Mouse (Mus musculus): ENCODE measurements at regions not wholly inside any gene's neighbourhood (a gene's known extent, or its start where the extent isn't known, plus 50 kb on each side); places are given as distances from the start of the nearest gene placed in this dataset.

DNA sequence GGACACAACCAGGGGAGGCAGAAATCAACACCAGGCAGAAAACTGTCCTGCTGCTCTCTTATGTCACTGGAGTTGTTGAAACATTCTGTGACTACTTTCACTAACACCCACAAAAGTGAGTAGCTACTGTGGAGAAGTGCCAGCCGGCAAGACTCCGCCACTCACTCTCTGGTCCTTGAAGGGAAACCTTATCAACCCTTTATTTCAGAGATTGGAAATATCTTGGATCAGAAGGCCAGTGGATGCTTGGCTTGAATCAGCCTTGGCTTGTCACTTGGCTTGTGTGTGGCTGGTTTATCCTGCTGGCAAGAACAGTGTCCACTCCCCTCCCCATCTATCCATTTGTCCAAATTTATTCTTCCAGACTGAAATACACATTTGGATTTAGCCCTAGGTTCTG is 335.3 kb upstream of the Tbx3 start:
- ATAC-seq (replicated peaks; ENCODE audit: poor library complexity), result no peak

- ATAC-seq (replicated peaks; ENCODE audit: poor library complexity), result peak; percentile 71
These were observed 334.5 kb upstream of the Tbx3 start for GRCm38 (mm10) chr5:119335979-119336378.

GRCm38 (mm10) chr5:119337739-119338138 is 332.7 kb upstream of the Tbx3 start:
- ATAC-seq (replicated peaks; ENCODE audit: poor library complexity), result no peak

GRCm38 (mm10) chr5:119338711-119339110 is 331.8 kb upstream of the Tbx3 start:
- no peak for ATAC-seq (replicated peaks; ENCODE audit: poor library complexity)

DNA sequence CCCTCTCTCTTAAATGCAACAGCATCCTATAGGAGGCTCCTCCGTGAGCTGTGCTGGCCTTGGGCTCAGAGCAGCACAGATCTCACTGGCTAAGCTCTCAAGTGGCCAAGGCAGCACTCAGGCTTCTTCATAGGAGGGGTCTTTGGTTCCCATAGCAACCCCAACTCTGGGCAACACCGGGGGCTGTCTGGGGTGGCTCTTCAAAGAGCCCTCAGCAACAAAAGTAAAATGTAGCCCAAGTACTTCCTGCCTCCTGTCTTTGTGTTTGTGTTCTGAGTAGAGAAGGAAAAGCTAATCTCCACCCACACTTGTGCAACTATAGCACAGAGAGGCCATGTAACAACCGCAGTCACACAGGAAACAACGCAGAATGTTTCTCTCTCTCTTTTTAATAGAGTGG is 322.2 kb upstream of the Tbx3 start:
- ATAC-seq (replicated peaks; ENCODE audit: poor library complexity), result peak; percentile 61

DNA sequence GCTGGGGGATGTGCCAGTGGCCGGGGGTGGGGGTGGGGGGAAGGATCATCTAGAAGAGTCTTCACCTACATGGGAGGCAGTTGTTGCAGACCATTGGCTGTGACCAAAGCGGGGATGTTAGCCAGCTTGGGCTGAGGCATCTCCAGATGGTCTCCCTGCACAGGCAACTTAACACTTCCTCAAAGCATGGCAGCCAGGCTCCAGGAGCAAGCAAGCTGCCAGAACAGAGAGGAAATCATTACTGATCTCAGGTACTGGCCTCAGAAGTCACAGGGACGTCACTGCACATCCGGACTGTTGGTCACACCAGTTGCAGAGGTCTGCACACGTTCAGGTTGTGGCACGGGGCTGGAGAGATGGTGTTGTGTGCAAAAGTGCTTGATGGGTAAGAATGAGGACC is 321.1 kb upstream of the Tbx3 start:
- peak; percentile 59 for ATAC-seq (replicated peaks; ENCODE audit: poor library complexity)

DNA sequence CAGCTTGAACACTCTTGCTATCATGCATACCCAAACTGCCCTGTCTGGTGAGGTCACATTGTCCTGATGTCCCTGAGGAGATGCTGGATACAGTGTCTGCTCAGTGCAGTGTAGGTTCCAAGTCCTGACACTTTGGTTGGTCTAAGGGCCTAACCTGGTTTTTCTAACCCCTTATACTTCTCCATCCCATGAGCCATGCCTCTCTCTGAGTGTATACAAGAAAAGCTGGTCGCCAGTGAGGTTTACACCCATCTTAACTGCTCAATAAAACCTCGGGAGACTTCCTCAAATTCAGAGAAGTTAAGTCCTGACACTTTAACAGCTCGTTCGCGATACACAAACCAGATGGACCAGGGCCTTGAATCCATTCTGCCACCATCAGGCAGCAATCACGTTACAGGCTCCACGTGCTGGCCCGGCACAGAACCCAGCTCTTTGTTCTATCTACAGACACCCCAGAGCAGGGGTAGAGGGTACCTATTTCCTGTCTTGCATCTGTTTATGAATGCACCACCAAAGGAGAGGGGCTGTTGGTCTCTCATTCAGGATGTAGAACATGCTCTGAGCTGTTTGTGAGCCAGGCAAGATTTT is 320.0 kb upstream of the Tbx3 start:
- ATAC-seq (replicated peaks; ENCODE audit: poor library complexity), result no peak

- ATAC-seq (replicated peaks; ENCODE audit: poor library complexity), result no peak
These were observed 315.0 kb upstream of the Tbx3 start for GRCm38 (mm10) chr5:119355471-119355870.

- no peak for ATAC-seq (replicated peaks; ENCODE audit: poor library complexity)
These were observed 314.4 kb upstream of the Tbx3 start for GRCm38 (mm10) chr5:119356051-119356450.

DNA sequence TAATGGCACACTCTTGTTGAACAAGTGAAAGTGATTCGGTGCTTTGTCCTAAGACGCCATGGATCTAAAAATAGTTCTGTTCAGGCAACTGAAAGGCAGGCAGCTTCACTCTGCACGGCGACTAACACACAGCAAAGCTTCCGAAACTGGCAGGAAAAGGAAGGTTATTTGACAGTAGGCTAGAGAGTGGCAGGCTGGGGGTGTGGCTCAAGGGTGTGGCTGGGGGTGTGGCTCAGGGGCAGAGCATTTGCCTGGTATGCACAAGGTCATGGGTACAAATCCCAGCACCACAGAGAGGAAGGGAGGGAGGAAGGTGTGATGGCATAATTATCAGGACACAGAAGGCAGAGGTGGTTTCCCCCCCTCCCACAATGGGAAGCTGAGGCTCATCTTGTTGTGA is 310.8 kb upstream of the Tbx3 start:
- peak; percentile 91 for ATAC-seq (replicated peaks; ENCODE audit: poor library complexity)

GRCm38 (mm10) chr5:119360351-119360750 is 310.1 kb upstream of the Tbx3 start:
- no peak for ATAC-seq (replicated peaks; ENCODE audit: poor library complexity)

DNA sequence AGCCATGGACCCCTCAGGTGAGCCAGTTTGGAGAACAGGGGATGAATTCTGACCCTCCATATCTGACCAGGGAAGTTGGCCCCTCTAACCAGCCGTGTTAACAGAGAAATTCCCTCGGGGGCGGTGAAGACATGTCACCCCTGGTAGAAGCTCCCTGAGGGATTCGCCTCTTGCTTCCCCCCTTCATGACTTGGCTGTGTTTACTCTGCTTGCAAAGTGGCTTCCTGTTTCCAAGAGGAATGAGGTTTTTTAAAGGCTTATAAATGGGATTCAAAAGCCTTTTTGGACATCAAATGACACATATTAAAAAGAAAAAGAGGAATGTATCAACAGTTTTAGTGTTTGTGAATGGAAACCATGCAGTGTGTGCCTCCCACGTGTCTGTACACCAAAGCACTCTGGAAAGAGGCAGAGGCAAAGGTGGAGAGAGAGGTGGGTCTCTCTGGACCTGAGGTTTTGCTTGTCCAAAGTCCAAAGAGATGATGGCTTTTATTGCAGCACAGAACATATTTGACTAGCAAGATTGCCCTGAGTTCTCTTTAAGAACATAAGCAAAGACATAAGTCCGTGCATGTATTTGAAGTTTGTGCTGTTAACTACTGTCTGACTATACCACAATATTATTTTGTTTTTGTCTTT is 308.9 kb upstream of the Tbx3 start:
- no peak for ATAC-seq (replicated peaks; ENCODE audit: poor library complexity)

DNA sequence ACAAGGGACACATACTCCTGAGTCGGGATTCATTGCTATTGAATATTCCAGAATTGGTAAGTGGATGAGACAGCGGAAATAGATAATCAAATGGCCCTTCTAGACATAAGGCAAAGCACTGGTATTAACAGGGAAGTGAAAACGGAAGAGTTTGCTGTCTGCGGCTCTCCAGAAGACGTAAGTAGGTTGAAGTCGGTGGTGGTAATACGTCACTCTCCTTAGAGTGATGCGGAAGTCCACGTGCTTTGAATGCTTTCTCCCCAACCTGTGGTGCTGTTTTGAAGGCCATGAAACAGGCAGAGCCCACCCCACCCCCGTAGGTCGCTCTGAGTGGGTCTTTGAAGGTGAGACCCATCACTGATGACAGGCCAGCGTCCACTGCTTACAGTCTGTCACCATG is 308.0 kb upstream of the Tbx3 start:
- peak; percentile 60 for ATAC-seq (replicated peaks; ENCODE audit: poor library complexity)

- no peak for ATAC-seq (replicated peaks; ENCODE audit: poor library complexity)
These were observed 306.2 kb upstream of the Tbx3 start for GRCm38 (mm10) chr5:119364250-119364649.

DNA sequence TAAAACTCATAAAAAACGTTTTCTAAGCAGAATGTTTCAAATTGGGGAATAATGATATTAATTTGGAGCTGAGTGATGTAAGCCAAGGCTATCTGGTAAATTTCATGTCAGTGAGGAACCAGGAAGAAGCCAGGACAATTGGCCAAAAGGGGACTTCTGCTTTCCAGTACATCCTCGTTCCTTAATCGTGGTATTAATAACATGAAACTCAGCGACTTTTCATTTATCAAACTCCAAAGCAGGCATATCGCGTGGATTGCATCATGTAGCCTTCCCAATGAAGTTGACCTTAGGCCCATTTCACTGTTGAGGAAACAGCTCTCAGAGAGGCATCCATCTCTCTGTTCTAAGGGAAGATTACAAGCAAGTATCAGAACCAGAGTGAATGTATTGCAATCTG is 305.3 kb upstream of the Tbx3 start:
- no peak for ATAC-seq (replicated peaks; ENCODE audit: poor library complexity)

DNA sequence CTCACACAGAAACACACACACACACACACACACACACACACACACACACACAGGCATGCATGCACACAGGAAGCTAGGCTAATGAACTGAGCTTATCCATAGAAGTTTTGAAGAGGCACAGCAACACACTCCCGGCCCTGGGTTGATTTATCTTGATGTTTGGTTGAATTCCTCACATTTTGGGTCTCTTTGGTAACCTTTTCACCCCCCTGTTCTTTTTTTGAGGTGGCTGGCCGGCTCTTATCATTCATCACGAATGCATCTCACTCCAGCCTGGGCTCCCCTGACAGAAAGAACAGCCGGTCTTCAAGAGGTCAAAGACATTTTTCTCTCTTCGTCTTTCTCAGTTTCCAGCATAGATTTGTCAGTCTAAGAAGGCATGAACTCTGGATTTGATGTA is 304.2 kb upstream of the Tbx3 start:
- ATAC-seq (replicated peaks; ENCODE audit: poor library complexity), result no peak

DNA sequence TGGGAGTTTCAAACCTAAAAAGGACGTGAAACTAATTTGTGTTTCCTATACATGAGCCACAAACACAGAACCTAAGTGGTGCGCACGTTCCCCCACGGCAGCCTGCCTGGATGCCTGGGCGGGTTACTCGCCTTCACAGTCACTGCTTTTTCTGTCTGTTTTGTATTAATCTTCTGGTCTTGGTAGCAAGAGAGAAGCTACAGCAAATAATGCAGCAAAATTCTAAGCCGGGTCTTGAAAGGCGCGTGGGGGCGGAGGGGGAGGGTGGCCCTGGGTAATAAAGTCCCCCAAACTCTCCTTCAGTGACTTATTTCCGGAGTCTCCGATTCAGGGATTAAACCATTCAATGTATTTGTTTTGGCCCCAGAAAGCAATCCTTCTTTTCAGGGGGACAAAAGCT is 300.0 kb upstream of the Tbx3 start:
- ATAC-seq (replicated peaks; ENCODE audit: poor library complexity), result no peak

DNA sequence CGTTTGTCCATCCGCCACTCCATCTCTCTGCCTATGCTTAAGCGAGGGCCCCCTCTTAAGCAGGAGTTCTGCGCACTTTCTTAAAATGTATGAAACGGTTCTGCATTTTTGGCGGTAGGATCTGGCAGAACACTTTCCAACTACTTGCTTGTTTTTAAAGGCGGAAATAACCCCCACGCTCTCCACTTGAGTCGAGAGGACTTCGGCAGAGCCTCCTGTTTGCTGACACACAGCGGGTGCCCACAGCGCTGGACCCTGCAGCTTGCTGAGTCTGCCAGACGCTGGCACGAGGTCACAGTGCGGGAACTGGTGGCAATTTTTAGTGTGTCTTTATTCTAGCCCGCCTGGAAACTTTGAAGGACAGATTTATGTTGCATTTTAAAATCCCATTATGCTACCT is 299.5 kb upstream of the Tbx3 start:
- ATAC-seq (replicated peaks; ENCODE audit: poor library complexity), result no peak

- ATAC-seq (replicated peaks; ENCODE audit: poor library complexity), result no peak
These were observed 296.4 kb upstream of the Tbx3 start for GRCm38 (mm10) chr5:119373774-119374700.

GRCm38 (mm10) chr5:119374861-119375260 is 295.6 kb upstream of the Tbx3 start:
- ATAC-seq (replicated peaks; ENCODE audit: poor library complexity), result no peak

DNA sequence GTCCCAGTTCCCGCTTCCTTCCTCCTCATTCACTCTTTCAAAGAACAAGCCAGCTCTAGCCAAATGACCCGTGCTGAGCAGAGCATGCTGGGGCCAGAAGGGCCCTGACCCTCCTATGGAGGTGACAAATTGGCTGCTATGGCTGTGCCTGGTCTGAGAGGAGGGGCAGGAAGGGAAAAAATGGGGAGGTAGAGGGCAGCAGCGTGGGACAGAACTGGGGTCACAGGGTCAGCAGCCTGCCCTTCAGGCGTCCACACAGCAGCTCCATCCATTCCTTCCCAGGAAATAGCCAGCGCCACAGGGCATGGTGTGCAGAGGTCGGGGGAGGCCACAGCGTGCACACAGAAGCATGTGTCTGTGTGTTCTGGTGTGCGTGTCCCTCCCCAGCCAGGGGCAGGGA is 292.2 kb upstream of the Tbx3 start:
- no peak for ATAC-seq (replicated peaks; ENCODE audit: poor library complexity)

DNA sequence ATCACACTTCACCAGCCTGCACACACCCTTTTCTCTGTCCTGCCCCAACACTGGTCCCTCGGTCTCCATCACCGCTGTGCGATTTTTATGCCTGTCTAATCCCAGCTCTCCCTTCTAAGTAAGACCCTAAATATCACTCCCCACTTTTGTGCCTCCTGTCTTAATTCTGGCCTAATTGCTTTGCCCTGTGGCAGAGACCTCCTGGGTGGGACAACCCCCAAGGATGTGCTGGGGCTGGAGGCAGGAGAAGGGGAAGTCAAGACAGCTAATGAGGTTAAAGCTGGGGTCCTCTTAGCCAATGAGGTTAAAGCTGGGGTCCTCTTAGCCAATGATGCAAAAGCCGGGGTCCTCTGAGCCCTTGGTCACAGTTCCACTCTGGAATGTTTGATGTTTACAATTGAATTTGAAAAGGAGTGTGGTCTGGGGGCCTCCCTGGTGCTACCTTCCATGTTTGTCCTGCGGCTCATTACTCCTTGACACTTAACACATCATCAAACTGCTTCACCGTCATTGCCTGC is 290.5 kb upstream of the Tbx3 start:
- no peak for ATAC-seq (replicated peaks; ENCODE audit: poor library complexity)
